Mouse (Mus musculus): Measurements from ENCODE around the gene Ceacam19.
A peak's percentile ranks its signal among the peaks of the same experiment; 100 is the strongest.
"Not testable (repeated sequence)": the region's sequence is repeated elsewhere in the genome, so short reads cannot be mapped to it uniquely, and the experiment has no call there.

The Ceacam19 gene

DNA sequence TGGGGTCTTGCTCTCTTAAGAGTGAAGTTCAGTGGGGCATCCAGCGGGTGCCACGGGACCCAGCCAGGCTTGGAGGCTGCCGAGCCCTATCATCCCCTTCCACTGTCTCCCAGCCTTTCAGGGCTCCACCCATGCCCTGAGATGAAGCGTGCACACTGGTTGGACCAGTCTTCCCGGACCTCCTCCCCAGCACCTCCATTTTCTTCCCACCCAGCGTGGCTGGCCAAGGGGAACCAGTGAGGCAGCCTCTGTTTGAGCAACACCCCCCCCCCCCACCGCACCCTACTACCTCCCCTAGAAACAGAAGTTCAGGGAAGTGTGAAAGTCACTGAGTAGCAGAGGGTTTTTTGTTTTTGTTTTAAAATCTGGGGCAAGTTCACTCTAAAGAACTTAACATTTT is at the start of gene Ceacam19:
Gene Ceacam19, minus strand, starts transcription at position 117 of the 400 bp plus-strand sequence.
- DNase-seq = no peak

DNA sequence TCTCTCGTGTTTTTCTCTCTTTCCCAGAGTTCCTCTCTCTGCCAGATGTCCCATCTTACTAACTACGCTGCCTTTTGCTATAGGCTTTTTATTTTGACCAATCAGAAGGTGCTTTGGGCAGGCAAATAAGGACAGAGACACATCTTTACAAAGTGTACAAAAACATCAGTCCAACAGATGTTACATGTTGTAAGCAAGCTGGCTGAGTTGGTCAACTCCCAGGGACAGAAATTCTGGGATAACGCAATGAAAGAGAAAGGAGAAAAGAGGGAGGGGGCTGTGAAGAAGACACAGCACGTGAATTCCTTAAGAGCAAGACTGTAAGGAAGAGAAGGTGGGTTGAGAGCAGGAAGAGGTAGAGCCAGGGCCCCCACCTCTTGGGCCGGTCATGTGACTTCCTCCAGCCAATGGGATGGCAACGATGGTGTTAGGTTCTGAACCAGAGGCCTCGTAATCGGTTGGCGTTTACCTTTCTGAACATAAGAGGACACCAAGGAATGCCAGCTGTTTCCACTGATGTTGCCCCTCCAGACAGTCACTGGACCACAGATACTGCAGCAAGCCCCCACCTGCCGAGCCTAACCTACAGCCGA is 49.6 kb upstream of the Ceacam19 start:
- DNase-seq = no peak

DNA sequence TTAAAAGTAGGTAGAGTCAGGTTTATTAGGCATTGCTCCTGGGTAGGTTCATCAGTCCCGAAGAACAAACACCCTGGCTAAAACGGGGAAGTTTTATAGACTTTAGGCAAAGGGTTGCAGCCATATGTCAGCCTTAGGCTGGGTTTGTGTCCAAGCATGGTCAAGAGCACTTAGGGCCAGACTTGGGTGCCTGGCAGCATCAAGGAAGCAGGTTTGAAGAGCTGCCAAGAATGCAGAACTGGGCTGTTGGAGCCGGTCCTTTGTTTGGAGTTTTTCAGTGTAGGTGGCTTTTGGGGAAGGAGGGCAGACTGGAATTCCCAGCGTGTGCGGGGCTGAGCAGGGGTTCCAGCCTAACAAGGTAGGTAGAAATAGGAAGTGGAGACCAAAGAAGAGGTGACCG is 48.2 kb upstream of the Ceacam19 start:
- DNase-seq = no peak

DNA sequence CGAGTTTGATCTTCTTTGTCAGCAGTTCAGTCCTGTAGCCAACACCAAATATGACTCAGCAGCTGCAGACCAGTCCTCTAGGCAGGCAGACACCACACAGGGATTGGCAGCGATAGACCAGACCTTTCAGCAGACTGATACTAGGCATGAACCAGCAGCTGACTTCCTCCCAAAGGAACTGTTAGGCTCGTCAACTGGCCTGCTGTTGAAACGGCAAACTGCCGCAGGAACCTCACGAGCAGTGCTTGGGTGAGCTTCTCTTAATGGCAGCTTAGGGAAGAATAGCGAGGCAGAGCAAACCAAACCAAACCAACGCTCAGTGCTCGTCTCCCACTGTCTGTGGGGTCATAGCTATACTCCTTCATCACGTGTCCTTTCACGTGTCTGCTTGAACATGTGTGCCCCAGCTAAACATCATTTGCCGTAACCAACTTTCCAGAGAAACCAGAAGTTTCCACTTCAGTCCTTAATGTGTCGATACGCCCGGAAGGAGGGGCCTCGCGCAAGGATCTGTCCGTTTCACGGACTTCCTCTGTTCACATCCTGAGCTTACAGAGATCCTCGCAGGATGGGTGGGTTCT is 47.5 kb upstream of the Ceacam19 start:
- DNase-seq = no peak

DNA sequence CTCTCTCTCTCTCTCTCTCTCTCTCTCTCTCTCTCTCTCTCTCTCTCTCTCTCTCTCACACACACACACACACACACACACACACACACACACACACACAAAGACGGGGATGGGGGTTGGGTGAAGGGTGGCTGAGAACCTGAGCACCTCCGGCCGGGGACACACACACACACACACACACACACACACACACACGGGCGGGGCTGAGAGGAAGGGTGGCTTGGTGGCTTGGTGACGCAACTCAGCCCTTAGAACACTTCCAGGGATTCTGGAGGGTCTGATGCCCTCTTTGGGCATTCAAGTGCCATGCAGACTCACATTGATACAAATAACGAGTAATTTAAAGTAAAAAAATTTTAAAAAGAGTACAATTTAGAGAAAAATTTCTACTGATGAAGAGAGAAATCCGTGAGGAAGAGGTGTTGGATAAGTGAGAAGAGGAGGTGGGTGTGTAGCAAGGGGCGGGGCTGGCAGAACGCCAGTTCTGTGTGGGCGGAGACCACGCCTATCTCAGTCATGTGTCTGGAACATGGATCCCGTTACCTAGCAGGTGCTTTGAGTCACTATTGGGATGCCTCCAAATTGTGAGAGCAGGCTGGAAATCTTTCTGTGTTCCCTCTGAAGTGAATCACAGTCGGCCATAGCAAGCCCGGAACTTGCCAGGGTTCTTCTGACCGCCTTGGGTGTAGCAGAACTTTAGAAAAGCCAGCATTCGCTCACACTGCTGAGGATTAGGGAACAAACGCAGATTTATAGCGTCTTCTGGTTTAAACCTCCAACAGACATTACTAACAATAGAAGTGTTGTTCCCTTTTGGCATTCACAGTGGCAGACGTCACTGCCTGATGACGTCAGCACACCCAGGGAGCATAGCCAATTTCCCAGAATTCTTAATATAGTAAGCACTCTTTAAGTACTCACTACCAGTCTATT is 45.4 kb upstream of the Ceacam19 start:
- DNase-seq = peak; percentile 46

DNA sequence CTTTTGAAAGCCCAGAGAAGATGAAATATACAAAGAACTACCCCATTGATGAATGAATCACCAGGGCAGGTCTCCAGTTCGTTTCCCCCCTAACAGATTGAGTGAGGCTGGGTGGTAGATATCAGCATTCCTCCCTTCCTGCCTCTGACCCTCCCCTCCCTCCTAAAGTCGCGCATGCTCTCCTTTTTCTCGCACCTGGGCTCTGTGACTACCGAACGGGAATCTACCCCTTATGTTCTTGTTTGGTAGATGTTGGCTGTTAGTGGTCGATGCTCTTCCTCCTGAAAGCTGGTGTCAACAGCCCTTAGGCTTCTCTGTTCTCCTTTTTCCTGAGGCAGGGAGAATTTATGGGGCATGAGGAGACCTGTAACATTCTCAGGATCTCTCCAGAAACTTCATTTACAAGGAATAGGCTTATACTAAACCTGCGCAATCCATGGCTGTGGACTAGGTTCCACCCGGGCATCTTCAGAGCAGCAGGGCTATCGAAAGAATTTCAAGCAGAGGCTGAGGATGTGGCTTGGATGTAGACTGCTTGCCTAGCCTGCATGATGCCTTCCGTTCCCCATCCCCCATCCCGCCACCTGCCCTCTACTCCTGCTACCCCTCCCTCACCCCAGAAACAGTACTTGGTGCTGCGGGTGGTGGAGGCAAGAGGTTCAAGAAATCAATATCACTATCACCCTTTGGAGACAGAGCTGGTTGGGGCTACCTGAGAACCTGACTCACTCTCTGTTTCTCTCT is 44.5 kb upstream of the Ceacam19 start:
- DNase-seq = no peak

DNA sequence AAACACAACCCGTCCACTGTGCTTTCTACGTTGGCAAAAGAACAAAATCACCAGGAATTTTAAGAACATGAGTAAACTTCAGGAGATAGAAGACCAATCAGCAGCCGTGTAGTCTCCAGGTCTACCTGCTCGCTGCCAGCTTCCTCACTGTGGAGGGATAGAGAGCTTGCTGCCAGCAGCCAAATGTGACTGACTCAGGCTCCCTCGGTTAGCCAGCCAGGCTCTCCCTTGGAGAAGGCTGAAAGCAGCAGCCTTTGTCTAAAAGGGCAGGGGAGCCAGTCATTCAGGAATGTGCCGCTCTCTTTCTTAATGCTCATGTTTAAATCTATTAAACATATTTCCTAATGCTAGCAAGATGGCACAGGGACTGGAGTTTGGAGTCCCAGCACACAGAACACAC is 42.7 kb upstream of the Ceacam19 start:
- DNase-seq = not testable (repeated sequence)

DNA sequence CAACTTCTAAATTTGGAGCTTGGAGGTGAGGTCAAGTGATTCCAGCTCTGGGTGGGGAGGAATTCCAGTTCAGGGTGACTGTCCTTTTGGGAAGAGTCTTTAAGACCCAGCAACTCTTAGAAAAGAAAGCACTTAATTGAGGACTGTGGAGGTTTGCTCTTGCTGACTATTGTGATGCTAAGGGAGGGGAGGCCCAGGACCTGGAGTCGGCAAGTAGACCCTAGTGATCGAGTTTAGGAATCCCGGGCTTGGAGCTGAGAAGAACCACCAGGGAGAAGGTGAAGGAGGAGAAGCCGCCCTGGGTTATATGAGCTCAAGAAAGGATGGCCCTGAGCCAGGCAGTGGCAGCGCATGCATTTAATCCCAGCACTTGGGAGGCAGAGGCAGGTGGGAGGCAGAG is 40.7 kb upstream of the Ceacam19 start:
- no peak for DNase-seq

DNA sequence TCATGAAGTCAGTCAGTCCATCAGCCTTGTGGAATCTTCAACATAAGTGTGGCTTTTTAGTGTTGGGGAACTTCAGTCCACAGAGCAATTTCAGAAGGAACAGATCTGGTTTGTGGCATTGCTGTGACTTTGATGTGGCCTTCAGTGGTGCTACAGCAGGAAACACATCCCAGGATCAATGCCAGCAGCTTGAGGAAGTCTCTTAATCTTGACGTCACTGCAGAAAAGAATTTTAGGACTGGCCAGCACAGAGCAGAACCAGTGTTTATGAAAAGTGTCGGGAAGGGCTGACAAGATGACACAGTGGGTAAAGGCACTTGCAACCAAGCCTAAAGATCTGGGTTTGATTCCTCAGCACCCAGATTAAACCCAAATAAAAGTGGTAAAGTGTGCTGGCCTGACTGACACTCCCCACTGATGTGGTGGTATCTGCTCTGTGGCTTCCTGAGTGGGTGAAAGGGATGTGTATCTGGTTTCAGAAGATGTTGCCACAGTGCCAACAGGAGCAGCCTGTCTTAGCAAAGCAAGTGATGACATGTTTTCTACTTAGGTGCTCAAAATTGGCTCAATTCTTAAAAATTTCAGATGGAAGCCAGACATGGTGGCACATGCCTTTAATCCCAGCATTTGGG is 39.2 kb upstream of the Ceacam19 start:
- DNase-seq = no peak

DNA sequence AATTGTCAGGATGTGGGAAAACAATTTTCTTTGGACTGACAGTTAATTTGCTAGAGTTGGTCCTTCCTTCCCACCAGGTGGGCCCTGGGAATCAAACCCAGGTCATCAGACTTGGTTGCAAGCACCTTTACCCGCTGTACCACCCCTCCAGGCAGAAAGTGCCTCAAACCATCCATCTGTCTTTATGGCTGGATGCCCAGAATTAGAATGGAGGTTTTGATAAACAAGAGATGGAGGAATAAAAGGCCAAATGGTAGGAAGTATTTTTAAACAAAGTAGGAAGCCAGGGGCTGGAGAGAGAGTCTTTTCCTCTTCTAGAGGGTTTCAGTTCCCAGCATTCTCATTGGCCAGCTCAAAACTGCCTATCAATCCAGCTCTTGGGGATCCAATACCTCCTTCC is 37.6 kb upstream of the Ceacam19 start:
- no peak for DNase-seq

DNA sequence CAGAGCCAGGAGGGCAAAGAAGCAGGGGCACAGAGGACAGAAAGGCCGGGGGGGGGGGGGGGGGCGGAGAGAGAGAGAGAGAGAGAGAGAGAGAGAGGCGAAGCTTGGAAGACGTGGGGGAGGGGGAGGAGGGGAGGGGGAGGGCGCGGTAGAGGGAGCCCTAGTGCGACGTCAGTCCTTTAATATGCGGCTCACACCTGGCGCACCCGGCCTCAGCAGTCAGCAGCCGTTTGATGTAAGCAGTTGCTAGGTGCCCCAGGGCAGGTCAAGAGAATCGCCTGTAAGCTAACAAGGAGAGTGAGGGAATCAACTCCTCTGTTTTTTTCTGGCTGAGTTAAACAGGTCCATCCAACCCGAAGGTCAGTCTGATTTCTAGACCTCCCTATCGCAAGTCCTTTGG is 36.0 kb upstream of the Ceacam19 start:
- DNase-seq = no peak

DNA sequence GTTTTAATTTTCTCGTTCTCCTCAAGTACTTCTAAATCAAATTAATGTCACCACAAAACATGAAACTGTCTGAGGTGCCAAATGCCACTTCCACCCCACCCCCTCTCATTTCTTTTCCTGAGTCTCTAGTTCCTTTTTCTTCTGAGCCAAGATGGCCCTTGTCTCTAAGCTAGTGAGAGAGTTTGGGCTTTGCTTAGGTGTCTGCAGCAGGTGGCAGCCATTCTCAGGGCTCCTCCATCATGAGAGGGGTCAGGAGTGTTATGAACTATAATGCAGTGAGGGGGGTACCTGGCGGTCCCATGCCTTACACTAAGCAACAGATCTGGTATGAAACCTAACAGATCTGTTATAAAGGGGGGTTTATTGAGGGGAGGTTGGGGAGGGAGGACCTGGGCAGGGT is 35.6 kb upstream of the Ceacam19 start:
- DNase-seq = no peak

DNA sequence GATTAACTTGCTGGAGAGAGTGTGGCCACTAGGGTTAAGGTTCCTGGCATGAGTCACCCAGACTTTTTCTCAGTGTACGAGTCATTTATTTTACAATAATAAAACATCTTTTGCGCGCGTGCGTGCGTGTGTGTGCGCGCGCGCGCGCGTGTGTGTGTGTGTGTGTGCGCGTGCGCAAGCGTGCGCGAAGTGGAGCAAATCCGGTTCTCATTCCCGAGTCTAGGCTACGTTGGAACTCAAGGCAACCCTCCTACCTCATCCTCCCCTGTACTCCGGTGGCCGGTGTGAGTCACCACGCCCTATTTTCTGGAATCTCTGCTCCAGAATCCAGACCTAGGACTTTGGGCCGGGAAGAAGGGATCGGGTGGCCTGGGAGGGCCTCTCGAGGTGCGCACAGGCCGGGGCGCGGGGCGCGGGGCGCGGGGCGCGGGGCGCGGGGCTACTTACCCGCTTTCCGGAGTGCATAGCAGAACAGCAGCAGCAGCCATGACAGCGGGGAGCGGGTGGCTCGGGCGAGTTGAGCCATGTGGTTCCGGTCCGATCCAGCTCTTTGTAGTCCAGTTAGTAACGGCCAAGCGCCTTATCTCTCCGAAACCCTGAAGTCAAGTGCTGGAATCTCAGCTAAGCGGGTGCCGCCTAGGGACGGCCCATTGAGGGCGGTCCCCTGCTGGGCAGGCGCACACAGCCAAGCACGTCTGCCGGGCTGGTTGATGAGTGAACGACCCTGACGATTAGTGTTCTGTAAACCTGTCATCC is 32.9 kb upstream of the Ceacam19 start, which contains the start of gene Pvr:
Gene Pvr, minus strand, starts transcription at position 655 of the 756 bp plus-strand sequence.
- DNase-seq = peak; percentile 56

DNA sequence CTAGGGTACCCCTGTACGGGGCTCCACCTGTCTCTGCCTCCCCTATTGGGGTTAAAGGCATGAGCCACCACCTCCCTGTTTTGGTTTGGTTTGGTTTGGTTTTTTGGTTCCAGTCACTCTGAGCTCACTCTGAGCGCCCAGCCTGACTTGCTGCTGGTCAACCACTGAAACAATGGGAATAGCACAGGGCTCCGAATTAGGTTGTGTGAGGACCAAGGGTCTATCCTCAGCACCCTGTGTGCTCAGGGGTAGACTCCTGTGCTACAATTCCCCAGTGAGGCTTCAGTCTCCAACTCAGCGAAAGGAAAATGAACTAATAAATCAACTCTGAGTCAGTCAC is 32.4 kb upstream of the Ceacam19 start:
- no peak for DNase-seq

DNA sequence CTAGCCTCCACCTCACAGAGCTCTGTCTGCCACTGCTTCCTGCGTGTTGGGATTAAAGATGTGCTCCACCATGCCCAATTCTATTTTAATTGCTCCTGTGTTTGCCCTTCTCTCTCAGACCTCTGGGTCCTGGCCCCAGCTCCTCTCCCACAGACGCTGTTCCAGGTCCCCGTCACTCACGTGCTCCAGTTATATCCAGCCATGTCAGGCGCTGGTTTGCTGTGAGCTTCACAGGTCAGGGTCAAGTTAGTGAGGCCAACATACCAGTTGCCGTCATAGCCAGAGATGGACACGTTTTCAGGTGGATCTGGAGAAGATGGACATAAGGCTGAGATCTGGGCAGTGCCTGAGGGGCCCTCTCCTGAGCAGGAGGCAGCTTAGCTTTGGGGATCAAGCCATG is 26.8 kb upstream of the Ceacam19 start:
- no peak for DNase-seq

DNA sequence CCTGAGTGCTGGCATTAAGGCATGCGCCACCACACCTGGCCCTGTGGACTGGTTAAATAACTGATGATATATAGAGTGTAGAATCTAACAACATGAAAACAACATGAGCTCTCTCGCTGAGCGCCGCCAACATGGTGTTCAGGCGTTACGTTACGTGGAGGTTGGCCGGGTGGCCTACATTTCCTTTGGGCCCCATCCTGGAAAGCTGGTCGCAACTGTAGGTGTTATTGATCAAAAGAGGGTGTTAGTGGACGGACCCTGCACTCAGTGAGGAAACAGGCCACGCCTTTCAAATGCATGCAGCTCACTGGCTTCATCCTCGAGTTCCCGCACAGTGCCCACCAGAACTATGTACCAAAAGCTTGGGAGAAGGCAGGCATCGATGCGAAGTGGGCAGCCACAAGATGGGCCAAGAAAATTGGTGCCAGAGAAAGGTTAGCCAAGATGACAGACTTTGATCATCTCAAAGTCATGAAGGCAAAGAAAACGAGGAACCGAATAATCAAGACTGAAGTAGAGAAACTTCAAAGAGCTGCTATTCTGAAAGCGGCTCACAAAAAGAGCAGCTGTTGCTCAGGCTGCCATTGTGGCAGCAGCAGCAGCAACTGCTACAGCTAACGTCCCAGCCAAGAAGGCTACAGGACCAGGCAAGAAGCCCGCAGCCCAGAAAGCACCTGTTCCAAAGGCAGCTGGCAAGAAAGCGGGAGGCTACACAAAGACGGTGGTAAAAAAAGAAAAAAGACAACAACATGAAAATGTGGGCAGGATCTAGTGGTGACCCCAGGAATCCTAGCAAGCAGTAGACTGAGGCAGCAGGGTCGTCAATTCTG is 24.1 kb upstream of the Ceacam19 start:
- DNase-seq = no peak

DNA sequence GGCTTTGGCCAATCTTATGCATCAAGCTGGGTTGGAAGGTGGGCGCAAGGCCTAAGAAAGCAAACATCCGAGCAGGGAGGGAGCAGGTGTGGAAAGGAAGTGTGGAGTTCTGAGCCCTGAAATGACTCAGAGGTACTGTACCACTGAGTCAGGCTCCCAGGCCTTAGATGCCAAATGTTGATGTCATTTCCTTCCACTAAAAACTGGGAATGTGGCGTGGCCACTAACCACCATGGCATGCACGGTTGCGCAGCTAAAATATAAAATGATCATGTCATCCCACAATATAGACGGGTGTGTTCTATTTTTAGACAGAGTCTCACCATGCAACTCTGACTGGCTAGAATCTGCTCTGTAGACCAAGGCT is 23.5 kb upstream of the Ceacam19 start:
- DNase-seq = no peak

DNA sequence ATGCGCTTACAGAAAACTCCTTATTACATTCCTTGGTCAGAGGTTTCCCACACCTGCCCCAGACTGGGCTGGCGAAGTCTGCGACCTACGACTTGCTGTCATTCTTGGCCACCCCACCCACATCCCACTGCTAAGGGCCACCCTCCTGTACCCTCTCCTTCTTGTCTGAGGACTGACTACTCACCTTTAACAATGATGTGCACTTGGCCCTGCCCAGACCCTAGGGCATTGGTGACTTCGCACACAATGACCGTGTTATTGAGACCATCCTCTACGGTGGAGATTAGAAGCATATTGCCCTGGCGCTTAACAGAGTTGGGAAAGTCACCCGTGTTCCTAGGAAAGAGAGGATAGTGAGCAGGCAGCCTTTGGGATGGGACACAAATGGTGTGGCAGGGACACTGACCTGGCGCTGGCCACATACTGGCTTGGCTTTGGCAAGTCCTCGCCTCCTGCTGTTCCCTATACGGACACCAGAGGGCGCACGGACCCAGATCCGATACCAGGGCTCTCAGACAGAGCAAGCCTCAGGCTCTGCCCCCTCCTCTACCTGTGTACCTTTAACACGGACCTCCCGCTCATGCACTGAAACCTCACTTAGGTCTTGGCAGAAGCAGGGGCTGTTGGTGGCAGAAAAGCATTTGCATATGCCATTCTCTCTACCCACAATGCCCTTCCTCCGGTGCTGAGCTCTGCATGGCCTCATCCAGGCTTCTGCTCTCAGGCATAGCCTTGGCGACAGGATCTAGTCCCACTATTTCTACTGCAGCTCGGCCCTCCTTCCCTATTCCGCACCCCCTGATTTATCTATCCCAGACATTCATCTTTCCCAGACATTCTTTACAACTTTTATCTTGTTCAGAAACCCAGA is 22.9 kb upstream of the Ceacam19 start:
- DNase-seq = peak; percentile 74

DNA sequence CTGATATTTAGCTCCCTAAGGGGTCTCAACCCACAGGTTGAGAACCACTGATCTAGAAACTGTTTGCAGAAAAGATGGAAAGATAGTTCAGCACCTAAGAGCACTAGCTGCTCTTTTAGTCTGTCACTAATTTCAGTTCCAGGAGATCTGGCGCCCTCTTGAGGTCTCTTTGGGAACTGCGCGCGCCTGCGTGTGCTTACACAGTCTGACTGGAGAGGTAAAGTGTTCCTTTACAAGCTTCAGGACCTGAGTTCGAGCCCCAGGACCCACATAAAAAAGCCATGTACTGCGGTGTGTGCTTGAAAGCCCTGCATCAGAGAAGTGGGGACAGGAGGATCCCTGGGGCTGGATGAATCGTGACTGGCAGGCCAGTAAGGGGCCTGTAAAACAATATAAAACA is 2.1 kb upstream of the Ceacam19 start:
- no peak for DNase-seq

DNA sequence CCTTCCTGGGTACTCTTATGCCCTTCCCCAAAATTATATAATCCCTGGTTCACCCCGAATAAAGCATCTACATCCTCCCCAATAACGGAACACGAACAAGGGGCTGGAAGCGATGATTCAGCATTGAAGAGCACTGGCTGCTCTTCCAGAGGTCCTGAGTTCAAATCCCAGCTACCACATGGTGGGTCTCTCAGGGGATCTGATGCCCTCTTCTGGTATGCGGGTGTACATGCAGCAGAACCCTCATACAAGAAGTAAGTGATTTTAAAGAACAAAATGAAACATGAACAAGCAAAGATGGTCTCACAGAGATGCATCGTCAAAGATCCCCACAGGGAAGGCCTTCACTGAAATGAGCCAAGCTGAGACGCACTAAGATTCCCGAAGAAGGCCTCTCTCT is 7.0 kb downstream of the Ceacam19 start:
- no peak for DNase-seq
